Mouse (Mus musculus) midbrain, embryonic 14.5 days (tissue): Measurements from ENCODE around the gene Cmya5. TPM values are rescaled to one million over a fixed set of nuclear protein-coding genes. Genes with fewer than 3 reads are reported as not detected.

Experiments used
- ATAC-seq: fragments of 200-750 bp; cut with Nextera tagmentation; 2 replicates; pipeline ENCODE4 v1.8.0; 2017; ENCODE audit warnings: moderate number of reproducible peaks, moderate library complexity; ENCODE audit not compliant: low FRiP score, low TSS enrichment
- DNase-seq: peaks from one replicate; pipeline ENCODE4 v3.0.0-alpha.2; 2015
- H3K27ac ChIP-seq: fragments of 300-500 bp; sonication (generic); replicated peaks from 2 replicates; pipeline ENCODE4 v1.5.1; 2014; ENCODE audit warnings: mild to moderate bottlenecking, low read depth, low read length, moderate library complexity
- H3K27me3 ChIP-seq: fragments of 300-500 bp; sonication (generic); 2 replicates; pipeline ENCODE4 v1.6.1; 2014; ENCODE audit warnings: low read length, control low read depth, mixed read lengths; ENCODE audit not compliant: control insufficient read depth, insufficient read depth
- H3K36me3 ChIP-seq: fragments of 300-500 bp; sonication (generic); 2 replicates; pipeline ENCODE4 v1.6.1; 2014; ENCODE audit warnings: low read length, control low read depth; ENCODE audit not compliant: control insufficient read depth, insufficient read depth
- H3K4me1 ChIP-seq: fragments of 300-500 bp; sonication (generic); 2 replicates; pipeline ENCODE4 v1.6.1; 2014; ENCODE audit warnings: mild to moderate bottlenecking, antibody characterized with exemption, low read length, control low read depth; ENCODE audit not compliant: control insufficient read depth, insufficient read depth
- H3K4me2 ChIP-seq: fragments of 300-500 bp; sonication (generic); 2 replicates; pipeline ENCODE4 v1.6.1; 2014; ENCODE audit warnings: mild to moderate bottlenecking, low read length, moderate library complexity
- H3K4me3 ChIP-seq: fragments of 300-500 bp; sonication (generic); replicated peaks from 2 replicates; pipeline ENCODE4 v1.5.1; 2014; ENCODE audit warnings: low read depth, low read length
- H3K9ac ChIP-seq: fragments of 300-500 bp; sonication (generic); replicated peaks from 2 replicates; pipeline ENCODE4 v1.6.1; 2014; ENCODE audit warnings: mild to moderate bottlenecking, low read length, moderate library complexity
- H3K9me3 ChIP-seq: fragments of 300-500 bp; sonication (generic); 2 replicates; pipeline ENCODE4 v1.6.1; 2016; ENCODE audit warnings: low read length, control low read depth, mixed read lengths; ENCODE audit not compliant: control insufficient read depth
- WGBS: fragments of 180-500 bp; shearing (Covaris S2); extraction: QIAGEN DNeasy Blood & Tissue Kit; methylation state at CpG from one replicate; pipeline ENCODE4 v1.1.7; 2014; 5-methylcytosine and 5-hydroxymethylcytosine counted together
- polyA plus RNA-seq: library from polyadenylated mRNA; unstranded; fragments of >200 nt; fragmentation: Nextera tagmentation; extraction: Ambion mirVana; gene quantifications from 2 replicates; pipeline ENCODE4 v1.2.1, GENCODE M21; 2014

The Cmya5 gene
- polyA plus RNA-seq, 1 experiment from 2014 or later = 0.34 TPM

DNA sequence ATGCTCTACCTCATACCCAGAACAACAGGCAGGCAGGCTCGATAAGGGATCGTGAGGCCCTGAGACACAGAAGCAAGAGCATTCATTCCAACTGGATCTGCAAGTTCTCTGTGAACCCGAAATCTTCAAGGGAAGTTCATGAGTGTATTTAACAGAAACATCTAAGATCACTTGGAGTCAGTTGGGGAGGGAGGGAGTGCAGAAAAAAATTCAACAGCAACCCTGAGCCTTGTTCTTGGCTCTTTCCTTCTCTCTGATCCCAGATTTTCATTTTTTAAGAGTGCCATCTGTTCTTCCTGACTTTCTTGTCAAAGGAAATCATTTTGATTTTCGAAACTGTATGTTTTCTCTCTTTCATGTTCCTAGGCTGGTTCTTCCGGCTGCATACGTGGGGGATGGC, 140.5 kb downstream of the Cmya5 start:
- Histone ChIP-seq H3K4me1 (no peaks in the 10 kb centered on the region), H3K9ac (no peak overlapping the region), H3K4me3 (no peak overlapping the region), H3K9me3 (no peaks in the 10 kb centered on the region), H3K27ac (no peak overlapping the region), H3K36me3 (no peaks in the 10 kb centered on the region), H3K27me3 (no peaks in the 10 kb centered on the region), H3K4me2 (no peak overlapping the region)
- DNase-seq = no peak
- ATAC-seq = no peak
- 83% methylated on average over 6 of the region's 6 CpGs for WGBS

DNA sequence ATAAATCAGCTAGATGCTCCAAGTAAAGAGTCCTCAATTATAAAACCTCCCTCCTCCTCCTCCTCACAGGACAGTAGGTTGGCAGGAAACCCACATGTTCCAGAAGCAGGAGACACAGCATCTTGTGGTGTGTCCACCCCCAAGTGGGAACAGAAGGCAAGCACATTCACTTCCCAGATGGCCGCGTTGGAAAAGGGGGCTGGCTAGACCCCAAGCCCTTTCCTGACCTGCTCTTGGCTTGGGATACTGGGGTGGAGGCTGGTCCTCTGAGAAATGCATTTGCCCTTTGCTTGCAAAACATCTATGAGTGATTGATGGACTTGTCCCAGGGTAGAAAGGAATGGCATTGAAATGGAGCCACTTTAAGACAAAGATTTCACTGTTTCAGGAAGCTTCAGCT, 142.1 kb downstream of the Cmya5 start:
- no peak overlapping the region for H3K9ac ChIP-seq
- H3K4me2 ChIP-seq = no peak overlapping the region
- no peak for ATAC-seq
- H3K9me3 ChIP-seq = no peaks in the 10 kb centered on the region
- no peak for DNase-seq
- H3K27me3 ChIP-seq = no peaks in the 10 kb centered on the region
- no peak overlapping the region for H3K4me3 ChIP-seq
- H3K36me3 ChIP-seq = no peaks in the 10 kb centered on the region
- no peak overlapping the region for H3K27ac ChIP-seq
- WGBS = 79% methylated on average over 2 of the region's 2 CpGs
- no peaks in the 10 kb centered on the region for H3K4me1 ChIP-seq

DNA sequence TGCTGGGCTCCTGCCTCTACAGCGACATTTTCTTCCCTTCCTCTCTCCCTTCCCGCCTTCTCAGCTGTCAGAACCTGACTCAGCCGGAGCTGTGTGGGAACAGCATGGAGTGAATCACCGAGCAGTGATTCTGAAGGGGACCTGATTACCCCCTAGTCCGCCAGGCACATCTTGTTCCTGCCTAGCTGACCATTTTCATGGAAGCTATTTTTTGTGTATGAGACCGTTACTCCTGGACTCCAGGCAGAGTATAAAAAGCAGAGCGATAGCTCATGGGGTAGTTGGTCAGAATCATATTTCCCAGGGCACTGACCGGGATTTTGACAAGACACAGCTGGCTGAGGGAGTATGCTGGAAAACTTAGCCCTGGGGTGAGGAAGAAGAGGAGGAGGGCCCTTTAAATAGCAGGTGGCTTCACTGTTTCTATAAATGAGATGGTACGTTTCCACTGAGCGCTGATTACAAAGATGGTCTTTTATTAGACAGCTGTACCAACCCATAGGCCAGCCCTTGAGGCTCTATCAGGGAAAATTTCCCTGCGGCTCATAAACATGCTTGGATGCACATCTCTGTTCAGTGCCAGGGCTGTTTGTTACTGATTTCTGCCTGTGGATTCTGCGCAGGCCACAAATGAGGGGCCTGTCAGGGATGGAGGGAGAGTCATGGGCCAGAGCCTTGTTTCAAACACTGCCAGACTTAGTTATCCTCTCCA, 143.7 kb downstream of the Cmya5 start:
- Histone ChIP-seq H3K4me3 (no peak overlapping the region), H3K9me3 (no peaks in the 10 kb centered on the region), H3K9ac (no peak overlapping the region), H3K4me1 (no peaks in the 10 kb centered on the region), H3K36me3 (no peaks in the 10 kb centered on the region), H3K27ac (no peak overlapping the region), H3K27me3 (no peaks in the 10 kb centered on the region), H3K4me2 (no peak overlapping the region)
- 83% methylated on average over 12 of the region's 12 CpGs for WGBS
- DNase-seq (no peak), ATAC-seq (no peak)

DNA sequence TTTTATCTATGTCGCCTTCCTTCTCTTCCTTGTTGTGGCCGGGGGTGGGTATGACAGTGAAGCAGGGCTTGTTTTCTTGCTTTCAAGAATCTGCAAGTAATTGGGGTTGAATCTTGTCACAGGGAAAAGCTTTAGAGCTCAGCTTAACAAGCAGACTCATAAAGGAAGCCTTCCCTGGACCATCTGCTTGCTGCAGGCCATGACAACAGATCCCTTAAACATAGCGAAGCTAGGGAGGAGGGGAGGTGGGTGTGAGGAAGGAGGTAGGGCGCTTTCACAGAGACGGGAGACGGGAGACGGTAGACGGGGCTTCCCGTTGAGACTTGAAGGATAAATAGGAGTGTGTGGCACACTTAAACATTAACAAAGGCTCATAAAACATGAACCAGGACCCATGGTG, 144.7 kb downstream of the Cmya5 start:
- no peak for DNase-seq
- no peaks in the 10 kb centered on the region for H3K27me3 ChIP-seq
- no peak for ATAC-seq
- H3K9ac ChIP-seq = no peak overlapping the region
- no peaks in the 10 kb centered on the region for H3K36me3 ChIP-seq
- H3K4me2 ChIP-seq = no peak overlapping the region
- H3K4me1 ChIP-seq = no peaks in the 10 kb centered on the region
- no peak overlapping the region for H3K27ac ChIP-seq
- H3K4me3 ChIP-seq = no peak overlapping the region
- H3K9me3 ChIP-seq = no peaks in the 10 kb centered on the region
- 74% methylated on average over 9 of the region's 9 CpGs for WGBS

DNA sequence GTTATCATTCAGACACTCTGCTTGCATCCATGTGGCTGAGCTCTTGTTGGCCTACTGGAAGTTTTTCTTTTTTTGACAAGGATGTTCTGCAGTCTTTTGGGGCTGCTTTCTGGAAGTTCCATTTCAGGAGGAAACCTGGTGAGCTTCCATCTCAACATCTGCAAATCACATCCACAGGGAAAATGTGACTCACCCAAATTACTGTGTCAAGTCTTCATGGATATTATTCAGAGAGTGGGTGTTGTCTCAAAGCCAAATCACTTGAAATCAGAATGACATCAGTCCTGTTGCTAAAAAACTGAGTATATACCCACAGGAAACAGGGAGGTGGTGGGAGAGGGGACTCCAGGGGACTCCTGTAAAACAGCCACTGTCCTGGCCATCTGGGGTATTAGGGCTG, 149.8 kb downstream of the Cmya5 start:
- H3K36me3 ChIP-seq = no peaks in the 10 kb centered on the region
- no peaks in the 10 kb centered on the region for H3K9me3 ChIP-seq
- no peak overlapping the region for H3K27ac ChIP-seq
- no peaks in the 10 kb centered on the region for H3K4me1 ChIP-seq
- ATAC-seq = no peak
- DNase-seq = no peak
- H3K27me3 ChIP-seq = no peaks in the 10 kb centered on the region
- H3K4me3 ChIP-seq = no peak overlapping the region
- H3K4me2 ChIP-seq = no peak overlapping the region
- H3K9ac ChIP-seq = no peak overlapping the region

DNA sequence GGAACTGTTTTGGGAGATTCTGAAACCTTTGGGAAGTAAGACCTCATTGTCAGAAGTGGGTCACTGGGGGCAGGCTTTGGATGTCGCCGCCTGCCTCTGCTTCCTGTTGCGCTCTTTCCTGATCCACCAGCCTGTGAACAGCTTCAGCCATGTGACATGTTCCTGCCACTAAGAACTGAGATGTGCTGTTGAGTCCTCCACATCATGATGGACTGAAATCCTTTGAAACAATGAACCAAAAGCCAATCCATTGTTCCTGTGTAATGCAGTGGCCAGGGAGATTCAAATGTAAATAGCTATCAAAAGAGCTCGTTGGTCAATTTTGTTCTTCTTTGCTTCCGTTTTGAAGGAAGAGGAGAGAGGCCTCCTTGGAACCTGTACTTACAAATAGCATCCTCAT, 151.7 kb downstream of the Cmya5 start:
- no peaks in the 10 kb centered on the region for H3K9me3 ChIP-seq
- ATAC-seq (no peak), DNase-seq (no peak)
- H3K4me3 ChIP-seq = no peak overlapping the region
- no peak overlapping the region for H3K9ac ChIP-seq
- no peaks in the 10 kb centered on the region for H3K27me3 ChIP-seq
- H3K27ac ChIP-seq = no peak overlapping the region
- no peaks in the 10 kb centered on the region for H3K4me1 ChIP-seq
- H3K36me3 ChIP-seq = no peaks in the 10 kb centered on the region
- H3K4me2 ChIP-seq = no peak overlapping the region
- 78% methylated on average over 5 of the region's 5 CpGs for WGBS

Other genes starting within 250 kb of the Cmya5 start
- gene Tent2, start 47.7 kb upstream of the Cmya5 start, polyA plus RNA-seq = 40.4 and 54.8 TPM in 2 replicates
- gene Homer1, start 154.9 kb upstream of the Cmya5 start, polyA plus RNA-seq = 17.1 and 17.4 TPM in 2 replicates